Mouse (Mus musculus) megakaryocyte, embryonic 14.5 days (primary cell): ENCODE data around the gene Dock9.

ENCODE experiments used
- FLI1 ChIP-seq: IDR thresholded peaks from 2 replicates; pipeline ENCODE4 v1.6.1; 2012; ENCODE audit warnings: low read length, inconsistent platforms, mixed read lengths
- GATA1 ChIP-seq: IDR thresholded peaks from 3 replicates; pipeline ENCODE4 v1.6.1; 2012; ENCODE audit warnings: mixed read lengths, low read length, inconsistent platforms, borderline replicate concordance

DNA sequence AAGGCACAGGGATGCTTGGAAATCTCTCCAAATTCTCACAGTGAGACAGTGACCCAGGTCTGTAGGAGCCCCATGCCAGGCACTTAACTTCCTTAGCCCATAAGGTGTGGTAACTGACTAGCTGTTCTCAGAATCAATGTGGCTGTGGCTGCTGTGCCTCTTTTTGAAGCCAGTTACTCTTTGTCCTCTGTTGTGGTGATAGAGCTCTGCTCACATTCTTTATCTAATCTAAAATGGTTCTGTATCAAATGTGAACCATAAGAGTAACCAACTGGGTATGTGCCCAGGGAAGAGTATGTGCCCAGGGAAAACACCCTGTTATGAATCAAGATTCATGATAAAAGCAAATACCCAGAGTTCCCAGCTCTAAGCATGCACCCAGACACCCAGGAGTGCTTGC lies 243.9 kb downstream of the Dock9 start:
- TF ChIP-seq GATA1 (no peak), FLI1 (no peak)
